Mouse (Mus musculus): ENCODE measurements around the gene Arfgef3.

- TF ChIP-seq POLR2A (IDR thresholded peaks at IDR 0.05; ENCODE audit: low read depth, low read length) (no peak), CTCF (IDR thresholded peaks at IDR 0.05; ENCODE audit: borderline replicate concordance, insufficient read depth, low read length) (no peak)
Observed at GRCm38 (mm10) chr10:18642854-18643253, 100.9 kb downstream of the Arfgef3 start.
